Mouse (Mus musculus) CH12.LX (cell line): ENCODE measurements around the gene Treh.

ENCODE experiments used
- CTCF ChIP-seq, 2 experiments: IDR thresholded peaks in 1 of 2; conservative IDR thresholded peaks in 1 of 2; 2 replicates each; pipeline ENCODE4 v1.5.1; 2011 to 2012; ENCODE audit warnings: low read depth in 2 of 2, low read length in 2 of 2, improper control_type of control experiment in 1 of 2, inconsistent platforms in 1 of 2, mild to moderate bottlenecking in 1 of 2, moderate library complexity in 1 of 2
- EP300 ChIP-seq: IDR thresholded peaks from 2 replicates; pipeline ENCODE4 v1.6.1; 2011; ENCODE audit warnings: low read length, improper control_type of control experiment
- HCFC1 ChIP-seq: IDR thresholded peaks from 2 replicates; pipeline ENCODE4 v1.6.1; 2012; ENCODE audit warnings: low read depth, mild to moderate bottlenecking, inconsistent platforms, low read length, improper control_type of control experiment
- MAX ChIP-seq: IDR thresholded peaks from 2 replicates; pipeline ENCODE4 v1.6.1; 2011; ENCODE audit warnings: low read length, improper control_type of control experiment
- MXI1 ChIP-seq: IDR thresholded peaks from 2 replicates; pipeline ENCODE4 v1.6.1; 2011; ENCODE audit warnings: mild to moderate bottlenecking, low read depth, low read length, improper control_type of control experiment
- MYC ChIP-seq: IDR thresholded peaks from 2 replicates; pipeline ENCODE4 v1.6.1; 2011; ENCODE audit warnings: low read depth, mild to moderate bottlenecking, improper control_type of control experiment, low read length
- POLR2AphosphoS2 ChIP-seq: IDR thresholded peaks from 2 replicates; pipeline ENCODE4 v1.6.1; 2011; ENCODE audit warnings: low read depth, low read length, improper control_type of control experiment
- RAD21 ChIP-seq: IDR thresholded peaks from 2 replicates; pipeline ENCODE4 v1.6.1; 2011; ENCODE audit warnings: low read depth, mild to moderate bottlenecking, low read length, improper control_type of control experiment, moderate library complexity
- TBP ChIP-seq: conservative IDR thresholded peaks from 2 replicates; pipeline ENCODE4 v1.6.1; 2011; ENCODE audit warnings: low read depth, low read length, improper control_type of control experiment
- TCF12 ChIP-seq: IDR thresholded peaks from 2 replicates; pipeline ENCODE4 v1.6.1; 2014; ENCODE audit warnings: low read depth, mild to moderate bottlenecking, inconsistent platforms, low read length, improper control_type of control experiment

- TF ChIP-seq CTCF (conservative IDR thresholded peaks at IDR 0.05 in 1 of 2, IDR thresholded peaks at IDR 0.05 in 1 of 2; ENCODE audit: low read depth in 2 of 2, low read length in 2 of 2) (no peak), MAX (no peak), RAD21 (no peak), EP300 (no peak), TBP (no peak), MYC (no peak), HCFC1 (no peak), TCF12 (no peak), POLR2AphosphoS2 (no peak), MXI1 (no peak)
These were observed 10.0 kb downstream of the Treh start for GRCm38 (mm10) chr9:44683046-44683445.
